Mouse (Mus musculus): ENCODE data around the gene 4833427G06Rik. TPM values are rescaled to one million over a fixed set of nuclear protein-coding genes. Genes with fewer than 3 reads are reported as not detected.

4833427G06Rik gene
- polyA plus RNA-seq, 1 experiment = not detected

DNA sequence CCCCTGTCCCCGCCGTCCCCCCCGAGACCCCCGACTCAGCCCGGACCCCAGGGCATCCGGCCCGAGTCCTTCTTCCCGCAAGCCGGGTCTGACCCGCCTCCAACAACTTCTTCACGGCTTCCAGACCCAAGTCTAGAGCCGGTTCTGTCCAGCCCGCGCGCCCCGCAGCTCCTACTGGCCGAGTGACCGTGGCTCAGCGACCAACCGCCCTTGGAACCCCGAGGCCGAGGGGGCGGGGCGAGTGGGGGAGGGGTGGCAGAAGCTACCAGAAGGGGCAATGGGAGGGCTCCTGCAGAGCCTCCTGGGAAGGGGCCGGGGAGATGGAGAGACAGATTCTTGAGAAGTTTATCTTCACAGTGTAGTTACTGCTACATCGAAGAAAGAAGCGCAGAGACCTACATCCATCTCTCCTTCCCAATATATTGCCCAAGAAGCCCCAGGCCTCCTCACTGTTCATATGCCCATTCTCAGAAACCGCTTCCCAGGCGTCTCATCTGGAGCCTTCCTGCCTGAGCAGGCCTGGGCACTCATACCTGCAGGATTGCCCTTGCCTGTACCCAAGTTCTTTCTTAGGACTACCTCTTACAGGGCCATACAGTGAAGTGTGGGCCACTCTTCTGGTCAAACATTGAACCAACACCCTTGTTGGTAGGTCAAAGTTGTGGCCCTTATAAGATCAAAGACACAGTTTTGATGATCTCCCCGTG is 2.1 kb upstream of the 4833427G06Rik start:
- Histone ChIP-seq H3K27me3 (ENCODE audit: control insufficient read depth, insufficient read depth, low read length, poor library complexity, severe bottlenecking) (peaks cover 3% of the 10 kb centered on the region; the same call in 1 of the 2 replicates), H3K9ac (ENCODE audit: low read depth, poor library complexity, severe bottlenecking) (peak overlapping the region; percentile 91)

GRCm38 (mm10) chr9:51102963-51103807 is 1.3 kb upstream of the 4833427G06Rik start:
- no peaks in the 10 kb centered on the region; the same call in 1 of the 2 replicates for H3K9me3 ChIP-seq (replicated peaks; ENCODE audit: control insufficient read depth, insufficient read depth, low read length, poor library complexity, severe bottlenecking)
- H3K27me3 ChIP-seq (ENCODE audit: control insufficient read depth, insufficient read depth, low read length, poor library complexity, severe bottlenecking) = peaks cover 3% of the 10 kb centered on the region; the same call in 1 of the 2 replicates
- peaks cover 2% of the 10 kb centered on the region for H3K4me1 ChIP-seq (ENCODE audit: control insufficient read depth, insufficient read depth, low read length)
- peak overlapping the region; percentile 61 for H3K4me3 ChIP-seq (ENCODE audit: low read depth, low read length)
- H3K36me3 ChIP-seq (ENCODE audit: control insufficient read depth, insufficient read depth, low read length, poor library complexity, severe bottlenecking) = no peaks in the 10 kb centered on the region
- peak overlapping the region; percentile 91 for H3K9ac ChIP-seq (ENCODE audit: low read depth, poor library complexity, severe bottlenecking)
- no peak overlapping the region for H3K27ac ChIP-seq (ENCODE audit: insufficient read depth, low read length)
- TF ChIP-seq POLR2A (IDR thresholded peaks at IDR 0.05; ENCODE audit: insufficient read depth, low read length) (no peak), CTCF (IDR thresholded peaks at IDR 0.05; ENCODE audit: low read depth, low read length) (no peak), EP300 (IDR thresholded peaks at IDR 0.05; ENCODE audit: insufficient read depth, low read depth, low read length) (no peak)

More for the DNA sequence above, 2.1 kb upstream of the 4833427G06Rik start:
- H3K36me3 ChIP-seq (ENCODE audit: control insufficient read depth, insufficient read depth, low read length, poor library complexity, severe bottlenecking) = no peaks in the 10 kb centered on the region
- H3K27ac ChIP-seq (ENCODE audit: insufficient read depth, low read length) = no peak overlapping the region
- TF ChIP-seq CTCF (IDR thresholded peaks at IDR 0.05; ENCODE audit: low read depth, low read length) (no peak), POLR2A (IDR thresholded peaks at IDR 0.05; ENCODE audit: insufficient read depth, low read length) (no peak), EP300 (IDR thresholded peaks at IDR 0.05; ENCODE audit: insufficient read depth, low read depth, low read length) (no peak)
- H3K4me1 ChIP-seq (ENCODE audit: control insufficient read depth, insufficient read depth, low read length) = peaks cover 2% of the 10 kb centered on the region
- peak overlapping the region; percentile 61; the same call in 1 of the 2 replicates for H3K4me3 ChIP-seq (ENCODE audit: low read depth, low read length)
- H3K9me3 ChIP-seq (replicated peaks; ENCODE audit: control insufficient read depth, insufficient read depth, low read length, poor library complexity, severe bottlenecking) = no peaks in the 10 kb centered on the region; the same call in 1 of the 2 replicates

- Histone ChIP-seq H3K27me3 (ENCODE audit: control insufficient read depth, insufficient read depth, low read length, poor library complexity, severe bottlenecking) (no peaks in the 10 kb centered on the region; the same call in 1 of the 2 replicates), H3K36me3 (ENCODE audit: control insufficient read depth, insufficient read depth, low read length, poor library complexity, severe bottlenecking) (no peaks in the 10 kb centered on the region), H3K27ac (ENCODE audit: insufficient read depth, low read length) (no peak overlapping the region), H3K4me1 (ENCODE audit: control insufficient read depth, insufficient read depth, low read length) (no peaks in the 10 kb centered on the region), H3K9me3 (replicated peaks; ENCODE audit: control insufficient read depth, insufficient read depth, low read length, poor library complexity, severe bottlenecking) (no peaks in the 10 kb centered on the region), H3K4me3 (ENCODE audit: low read depth, low read length) (no peak overlapping the region), H3K9ac (ENCODE audit: low read depth, poor library complexity, severe bottlenecking) (no peak overlapping the region)
- TF ChIP-seq POLR2A (IDR thresholded peaks at IDR 0.05; ENCODE audit: insufficient read depth, low read length) (no peak), CTCF (IDR thresholded peaks at IDR 0.05; ENCODE audit: low read depth, low read length) (no peak), EP300 (IDR thresholded peaks at IDR 0.05; ENCODE audit: insufficient read depth, low read depth, low read length) (no peak)
Measured at GRCm38 (mm10) chr9:51096306-51096705, 5.6 kb downstream of the 4833427G06Rik start.

DNA sequence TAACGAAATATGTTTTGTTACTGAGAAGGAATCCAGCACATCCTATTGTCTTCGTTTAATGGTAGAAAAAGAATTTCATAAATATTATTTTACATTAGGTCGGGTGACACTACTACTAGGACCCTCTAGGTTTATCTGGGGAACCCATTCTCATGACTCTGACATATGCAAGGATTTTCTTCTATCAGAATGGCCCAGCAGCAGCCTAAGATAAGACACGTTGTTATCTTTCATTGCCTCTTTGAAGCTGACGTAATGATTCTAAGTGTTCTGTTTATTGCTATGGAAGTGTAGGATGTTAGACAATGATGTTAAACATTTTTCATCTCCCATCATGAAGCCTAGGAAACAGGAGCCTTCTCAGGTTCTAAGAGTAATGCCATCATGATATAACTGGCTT is 8.2 kb downstream of the 4833427G06Rik start:
- Histone ChIP-seq H3K9me3 (replicated peaks; ENCODE audit: control insufficient read depth, insufficient read depth, low read length, poor library complexity, severe bottlenecking) (no peaks in the 10 kb centered on the region), H3K36me3 (ENCODE audit: control insufficient read depth, insufficient read depth, low read length, poor library complexity, severe bottlenecking) (no peaks in the 10 kb centered on the region), H3K27me3 (ENCODE audit: control insufficient read depth, insufficient read depth, low read length, poor library complexity, severe bottlenecking) (no peaks in the 10 kb centered on the region), H3K27ac (ENCODE audit: insufficient read depth, low read length) (no peak overlapping the region), H3K4me1 (ENCODE audit: control insufficient read depth, insufficient read depth, low read length) (no peaks in the 10 kb centered on the region), H3K4me3 (ENCODE audit: low read depth, low read length) (no peak overlapping the region), H3K9ac (ENCODE audit: low read depth, poor library complexity, severe bottlenecking) (no peak overlapping the region)
- no peak for TF ChIP-seq EP300 (IDR thresholded peaks at IDR 0.05; ENCODE audit: insufficient read depth, low read depth, low read length)
- TF ChIP-seq CTCF (IDR thresholded peaks at IDR 0.05; ENCODE audit: low read depth, low read length) = no peak
- no peak for TF ChIP-seq POLR2A (IDR thresholded peaks at IDR 0.05; ENCODE audit: insufficient read depth, low read length)

DNA sequence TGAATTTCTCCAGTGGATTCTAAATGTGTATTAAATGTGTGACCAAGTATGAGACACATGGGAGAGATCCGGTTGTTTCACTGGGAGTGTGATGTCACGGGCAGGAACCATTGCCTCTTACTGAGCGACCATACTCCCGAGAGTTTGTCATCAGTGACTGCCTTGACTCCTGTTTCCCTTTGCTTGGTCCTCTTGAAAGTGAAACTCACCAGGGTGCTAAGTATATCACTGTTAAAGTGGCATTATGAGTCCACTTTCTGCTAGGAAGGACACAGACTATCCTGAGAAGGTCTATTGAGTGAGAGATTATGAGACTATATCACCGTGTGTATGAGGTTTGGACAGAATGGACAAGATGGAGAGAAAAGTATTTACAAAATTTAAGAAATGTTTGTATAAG is 20.3 kb downstream of the 4833427G06Rik start:
- Histone ChIP-seq H3K27ac (ENCODE audit: insufficient read depth, low read length) (no peak overlapping the region), H3K9me3 (replicated peaks; ENCODE audit: control insufficient read depth, insufficient read depth, low read length, poor library complexity, severe bottlenecking) (no peaks in the 10 kb centered on the region), H3K36me3 (ENCODE audit: control insufficient read depth, insufficient read depth, low read length, poor library complexity, severe bottlenecking) (no peaks in the 10 kb centered on the region), H3K4me3 (ENCODE audit: low read depth, low read length) (no peak overlapping the region), H3K27me3 (ENCODE audit: control insufficient read depth, insufficient read depth, low read length, poor library complexity, severe bottlenecking) (no peaks in the 10 kb centered on the region), H3K4me1 (ENCODE audit: control insufficient read depth, insufficient read depth, low read length) (no peaks in the 10 kb centered on the region), H3K9ac (ENCODE audit: low read depth, poor library complexity, severe bottlenecking) (no peak overlapping the region)
- TF ChIP-seq CTCF (IDR thresholded peaks at IDR 0.05; ENCODE audit: low read depth, low read length) = no peak
- TF ChIP-seq POLR2A (IDR thresholded peaks at IDR 0.05; ENCODE audit: insufficient read depth, low read length) = no peak
- TF ChIP-seq EP300 (IDR thresholded peaks at IDR 0.05; ENCODE audit: insufficient read depth, low read depth, low read length) = no peak
